8 mouse cellular contexts compared by ENCODE assay signal in the genomic region with DNA sequence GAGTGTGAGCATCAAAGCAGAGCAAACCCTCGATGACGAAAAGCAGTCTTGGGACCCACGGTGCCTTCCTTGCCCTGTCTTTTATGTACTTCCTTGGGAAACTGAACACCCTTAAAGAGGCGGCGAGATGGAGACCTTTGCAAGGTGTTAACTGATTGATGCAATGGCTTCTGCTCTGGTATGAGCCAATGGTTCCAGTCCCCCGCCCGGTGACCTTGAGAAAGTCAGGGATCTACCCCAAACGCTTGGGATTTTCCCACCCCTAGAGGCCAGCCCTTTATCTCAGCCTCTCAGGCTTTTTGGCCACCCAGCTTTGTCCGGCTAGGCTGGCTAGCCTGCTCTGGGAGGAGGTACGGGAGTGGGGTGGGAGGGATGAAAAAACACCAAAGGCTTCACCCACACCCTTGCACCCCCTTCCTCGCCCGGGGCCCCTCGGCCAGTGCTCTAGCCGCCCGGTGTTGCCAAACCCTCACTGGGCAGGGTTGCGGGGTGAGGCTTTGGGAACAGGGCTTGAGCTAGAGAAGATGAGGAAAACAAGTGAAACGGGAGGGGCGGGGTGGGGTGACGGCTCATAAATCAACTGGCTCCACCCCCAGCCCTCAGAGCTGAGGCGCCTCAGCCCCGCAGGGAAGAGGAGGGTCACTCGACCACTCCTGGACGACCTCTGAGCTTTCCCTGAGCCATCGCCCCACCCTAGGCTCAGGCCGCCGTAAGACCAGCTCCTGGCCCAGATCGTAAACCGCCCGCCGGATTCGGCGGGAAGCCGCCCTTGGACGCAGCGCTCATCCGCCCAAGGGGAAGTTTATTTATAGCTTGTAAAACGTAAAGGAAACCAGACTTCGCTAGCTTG.
DNase-seq lines count a peak whose midpoint lies in the region; ATAC-seq and TF ChIP-seq lines count a peak whose summit lies in the region.

No protein-coding gene starts in this region.

- peak; percentile 33; the same call in 1 of the 2 replicates for ATAC-seq in lung, embryonic 15.5 days (ENCODE audit: borderline replicate concordance, extremely low read depth, low FRiP score, low TSS enrichment)

- no peaks in the 10 kb centered on the region for H3K27me3 ChIP-seq in heart, adult 2 months (ENCODE audit: control insufficient read depth, insufficient read depth, low read length)
- H3K27me3 ChIP-seq in lung, embryonic 15.5 days, result peaks cover 57% of the 10 kb centered on the region; the same call in 1 of the 2 replicates

- DNase-seq in adrenal gland, adult 18-20 months (ENCODE audit: low spot score in 2 of 2), result peak; percentile 31 to 34
- no peak for DNase-seq in adrenal gland, postnatal 4 days (ENCODE audit: low spot score in 2 of 2)
- peak; percentile 72 for DNase-seq in embryo, embryonic 11 days
- peak; percentile 76 to 82 for DNase-seq in heart, adult 2 months
- DNase-seq in kidney, adult 18-20 months, result peak; percentile 53
- DNase-seq in retina, adult 2 months (ENCODE audit: low read depth, low spot score), result peak; percentile 13
- DNase-seq in frontal cortex, postnatal 36 days (ENCODE audit: low spot score in 2 of 2), result no peak

- peak overlapping the region; percentile 95 for H3K27ac ChIP-seq in heart, adult 2 months
- peak overlapping the region; percentile 96 for H3K27ac ChIP-seq in lung, embryonic 15.5 days

- intact Hi-C loops in heart, adult 2 months (cut with DNase I), result loop anchor here (2.0 to 10.0 kb wide), 8 partner anchors 48 to 249 kb away; no protein-coding TSS in a partner anchor

- no peak for TF ChIP-seq POLR2A in heart, adult 2 months (IDR thresholded peaks at IDR 0.05; ENCODE audit: insufficient read depth, low read depth, low read length)

- no peaks in the 10 kb centered on the region for H3K9me3 ChIP-seq in lung, embryonic 15.5 days

- H3K9ac ChIP-seq in heart, adult 2 months (ENCODE audit: low read depth, low read length), result peak overlapping the region; percentile 82
- 0 out of 2 replicates have a peak overlapping the region, but pooled peaks have one; percentile 49 for H3K9ac ChIP-seq in lung, embryonic 15.5 days

- peak overlapping the region; percentile 72 for H3K4me2 ChIP-seq in lung, embryonic 15.5 days

- TF ChIP-seq CTCF in heart, adult 2 months (IDR thresholded peaks at IDR 0.05), result no peak

- no peak for TF ChIP-seq EP300 in heart, adult 2 months (IDR thresholded peaks at IDR 0.05; ENCODE audit: insufficient read depth, low read depth, low read length)

- peaks cover 9% of the 10 kb centered on the region for H3K4me1 ChIP-seq in heart, adult 2 months (ENCODE audit: control insufficient read depth, insufficient read depth, low read length)
- H3K4me1 ChIP-seq in lung, embryonic 15.5 days, result peaks cover 55% of the 10 kb centered on the region

- no peaks in the 10 kb centered on the region for H3K36me3 ChIP-seq in heart, adult 2 months (ENCODE audit: control insufficient read depth, insufficient read depth, low read length)
- no peaks in the 10 kb centered on the region for H3K36me3 ChIP-seq in lung, embryonic 15.5 days

- peak overlapping the region; percentile 55 for H3K4me3 ChIP-seq in heart, adult 2 months
- H3K4me3 ChIP-seq in lung, embryonic 15.5 days, result peak overlapping the region; percentile 42

- 7% methylated on average over 38 of the region's 38 CpGs for WGBS in heart, adult 2 months
- 5% methylated on average over 37 of the region's 38 CpGs for WGBS in lung, embryonic 15.5 days

- H3K79me2 ChIP-seq in heart, adult 2 months (replicated peaks; ENCODE audit: control insufficient read depth, insufficient read depth, low read length), result no peaks in the 10 kb centered on the region

Comparison
In these comparisons a context has a peak if more than half of its experiments do, and no peak if none do; other contexts are left out.
1. DNase-seq: peak in adrenal gland, adult 18-20 months (2 of 2), embryo, embryonic 11 days (single experiment), heart, adult 2 months (2 of 2), kidney, adult 18-20 months (single experiment) and retina, adult 2 months (single experiment); none in adrenal gland, postnatal 4 days (0 of 2) and frontal cortex, postnatal 36 days (0 of 2).